Mouse (Mus musculus): Measurements from ENCODE around the gene Gpbar1.
"Not testable (repeated sequence)": the region's sequence is repeated elsewhere in the genome, so short reads cannot be mapped to it uniquely, and the experiment has no call there.

Gpbar1 gene

GRCm38 (mm10) chr1:74326916-74327315, 48.6 kb downstream of the Gpbar1 start:
- DNase-seq (ENCODE audit: low spot score), result not testable (repeated sequence)

Measured in ovary, postnatal 36 days (tissue).